Mouse (Mus musculus): ENCODE results near the gene Faxc.

Faxc gene

DNA sequence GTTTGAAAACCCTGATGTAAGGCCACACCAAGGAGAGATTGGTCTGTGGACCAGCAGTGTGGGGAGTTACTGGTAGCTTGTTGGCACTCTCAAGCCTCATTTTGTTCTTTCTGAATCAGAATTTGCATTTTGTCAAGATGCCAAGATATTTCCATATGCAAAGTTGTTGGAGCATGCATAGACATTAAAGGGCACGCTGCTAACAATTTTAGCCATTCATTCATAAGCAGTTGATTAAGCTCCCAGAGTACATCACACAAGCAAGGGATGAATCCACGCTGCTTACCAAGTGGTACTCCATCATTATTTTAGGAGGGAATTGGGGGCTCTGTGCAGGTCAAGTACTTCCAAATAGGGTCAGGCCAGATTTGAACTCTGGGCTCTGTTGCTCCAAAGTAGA is 98.8 kb downstream of the Faxc start:
- DNase-seq (ENCODE audit: low spot score in 2 of 2) = no peak

Measured in right cerebral cortex, postnatal 36 days (tissue).